16 mouse cellular contexts compared by ENCODE assay signal in the genomic region with DNA sequence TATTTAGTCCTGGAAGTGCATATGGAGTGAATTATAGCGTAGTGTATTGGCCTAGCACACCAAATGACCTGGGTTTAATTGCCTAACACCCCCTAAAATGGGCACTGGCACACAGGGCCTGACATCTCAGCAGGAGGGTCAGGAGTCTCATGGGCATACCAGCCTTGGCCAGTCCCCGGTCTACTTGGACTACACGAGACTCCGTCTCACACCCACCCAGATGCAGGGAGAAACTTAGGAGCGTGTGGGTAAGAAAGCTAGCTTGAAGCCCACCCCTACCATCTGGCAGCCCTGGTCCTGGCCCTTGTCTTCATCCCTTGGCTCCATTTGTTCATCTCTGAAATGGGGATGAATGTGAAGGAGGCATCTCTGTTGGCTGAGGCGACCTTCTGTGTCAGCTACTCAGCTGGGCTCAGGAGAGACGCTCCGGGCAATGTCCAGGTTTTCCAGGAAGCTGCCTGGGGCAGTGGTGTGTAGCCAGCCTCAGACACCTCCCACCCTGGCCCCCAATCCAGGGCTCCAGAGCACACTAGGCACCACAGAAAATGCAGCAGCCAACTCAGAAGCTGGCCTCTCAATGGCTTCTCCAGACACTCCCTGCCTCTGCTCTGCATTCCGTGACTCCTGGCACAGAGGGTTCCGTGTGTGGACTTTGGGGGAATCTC. TPM values are rescaled to one million over a fixed set of nuclear protein-coding genes. Genes with fewer than 3 reads are reported as not detected.
DNase-seq lines count a peak whose midpoint lies in the region; ATAC-seq and TF ChIP-seq lines count a peak whose summit lies in the region.
"Had no signal": no experiment of that assay in that cellular context is flagged by ENCODE, and none has a peak within 500 bp of the region (broad histone marks: within the 10 kb centered on the region; RNA-seq: fewer than 3 reads in every experiment).

No protein-coding gene starts in this region.

- no peak for TF ChIP-seq POLR2A in myocyte (IDR thresholded peaks at IDR 0.05; ENCODE audit: insufficient read length, low read depth)

- H3K4me1 ChIP-seq in kidney, embryonic 14.5 days (ENCODE audit: control insufficient read depth, insufficient read depth, low read length), result peaks cover 28% of the 10 kb centered on the region
- peaks cover 40% of the 10 kb centered on the region for H3K4me1 ChIP-seq in midbrain, embryonic 13.5 days (replicated peaks)
- peaks cover 46% of the 10 kb centered on the region for H3K4me1 ChIP-seq in midbrain, embryonic 10.5 days

- no peak overlapping the region for H3K9ac ChIP-seq in kidney, embryonic 14.5 days (ENCODE audit: low read depth, low read length)
- no peak overlapping the region for H3K9ac ChIP-seq in midbrain, embryonic 13.5 days (replicated peaks)
- H3K9ac ChIP-seq: intestine, embryonic 15.5 days; lung, embryonic 15.5 days; stomach, embryonic 15.5 days had no signal

- H3K36me3 ChIP-seq in kidney, embryonic 14.5 days (ENCODE audit: control insufficient read depth, insufficient read depth, low read length), result peaks cover 3% of the 10 kb centered on the region; the same call in 1 of the 2 replicates
- peaks cover 12% of the 10 kb centered on the region for H3K36me3 ChIP-seq in myocyte (ENCODE audit: control insufficient read depth, insufficient read depth)
- H3K36me3 ChIP-seq in midbrain, embryonic 13.5 days, result 0 out of 2 replicates have a peak, but pooled peaks cover under 1% of the 10 kb centered on the region
- peaks cover 27% of the 10 kb centered on the region for H3K36me3 ChIP-seq in midbrain, embryonic 10.5 days
- H3K36me3 ChIP-seq: intestine, embryonic 15.5 days; lung, embryonic 15.5 days; stomach, embryonic 15.5 days had no signal

- WGBS in kidney, embryonic 14.5 days, result 69% methylated on average over 10 of the region's 10 CpGs
- WGBS in midbrain, embryonic 13.5 days, result 93% methylated on average over 10 of the region's 10 CpGs
- WGBS in midbrain, embryonic 10.5 days, result 92% methylated on average over 10 of the region's 10 CpGs

- H3ac ChIP-seq in myocyte (ENCODE audit: control insufficient read depth, insufficient read length), result no peak overlapping the region

- peak; percentile 63 for DNase-seq in kidney, adult 11 months
- peak; percentile 47 for DNase-seq in kidney, adult 18-20 months
- peak; percentile 66 to 85 for DNase-seq in kidney, postnatal 25 days
- DNase-seq in thymus, postnatal 4 days, result no peak
- no peak for DNase-seq in midbrain, embryonic 10.5 days (ENCODE audit: low spot score)
- DNase-seq: cerebellum, adult 11 months; liver had no signal

- no peak overlapping the region for H3K4me3 ChIP-seq in kidney, embryonic 14.5 days (ENCODE audit: low read length)
- peak overlapping the region; percentile 89 for H3K4me3 ChIP-seq in myocyte
- H3K4me3 ChIP-seq in midbrain, embryonic 13.5 days (replicated peaks), result no peak overlapping the region
- no peak overlapping the region for H3K4me3 ChIP-seq in midbrain, embryonic 10.5 days
- H3K4me3 ChIP-seq: hindbrain, embryonic 10.5 days; intestine, embryonic 15.5 days; lung, embryonic 15.5 days; stomach, embryonic 15.5 days had no signal

- H3K79me2 ChIP-seq in myocyte (ENCODE audit: control insufficient read depth, insufficient read depth), result peaks cover 81% of the 10 kb centered on the region

- no peak overlapping the region for H3K4me2 ChIP-seq in kidney, embryonic 14.5 days (replicated peaks; ENCODE audit: low read depth, low read length)
- peak overlapping the region; percentile 91 for H3K4me2 ChIP-seq in myocyte (ENCODE audit: low read depth)
- no peak overlapping the region for H3K4me2 ChIP-seq in midbrain, embryonic 13.5 days (replicated peaks)
- H3K4me2 ChIP-seq: intestine, embryonic 15.5 days; lung, embryonic 15.5 days; midbrain, embryonic 11.5 days; stomach, embryonic 15.5 days had no signal

- H3K27ac ChIP-seq in kidney, embryonic 14.5 days (ENCODE audit: low read depth, low read length), result no peak overlapping the region
- H3K27ac ChIP-seq in midbrain, embryonic 13.5 days, result no peak overlapping the region
- H3K27ac ChIP-seq in midbrain, embryonic 10.5 days (replicated peaks), result no peak overlapping the region
- H3K27ac ChIP-seq: intestine, embryonic 15.5 days; stomach, embryonic 15.5 days had no signal

- H3K27me3 ChIP-seq in kidney, embryonic 14.5 days (ENCODE audit: control insufficient read depth, insufficient read depth, low read length), result no peaks in the 10 kb centered on the region
- H3K27me3 ChIP-seq in myocyte (ENCODE audit: control insufficient read depth, insufficient read depth, insufficient read length), result no peaks in the 10 kb centered on the region
- H3K27me3 ChIP-seq in midbrain, embryonic 13.5 days, result no peaks in the 10 kb centered on the region
- H3K27me3 ChIP-seq in midbrain, embryonic 10.5 days (ENCODE audit: low read depth, poor library complexity, severe bottlenecking), result no peaks in the 10 kb centered on the region
- H3K27me3 ChIP-seq: CH12.LX; intestine, embryonic 15.5 days; lung, embryonic 15.5 days; stomach, embryonic 15.5 days had no signal

- H3K9me3 ChIP-seq in kidney, embryonic 14.5 days (ENCODE audit: control insufficient read depth, low read length), result no peaks in the 10 kb centered on the region
- H3K9me3 ChIP-seq in midbrain, embryonic 13.5 days, result no peaks in the 10 kb centered on the region
- H3K9me3 ChIP-seq in midbrain, embryonic 10.5 days (replicated peaks), result no peaks in the 10 kb centered on the region
- H3K9me3 ChIP-seq: hindbrain, embryonic 10.5 days; intestine, embryonic 15.5 days; lung, embryonic 15.5 days; stomach, embryonic 15.5 days had no signal

- no peak for ATAC-seq in kidney, embryonic 14.5 days (ENCODE audit: low FRiP score, low TSS enrichment)
- ATAC-seq in midbrain, embryonic 13.5 days, result no peak
- ATAC-seq: intestine, embryonic 15.5 days had no signal

TF ChIP-seq in myocyte, 11 proteins besides CTCF, POLR2A, EP300 and RAD21:
- TF ChIP-seq SRF (IDR thresholded peaks at IDR 0.05; ENCODE audit: control insufficient read depth, insufficient read length, low read depth), result no peak
TF ChIP-seq in myocyte: peak in this region for 0.

RNA-seq across cellular contexts. Expression of gene Angptl2, which starts 4.9 kb away (rescaled TPM):
- 21.1 and 27.0 TPM in 2 replicates for polyA plus RNA-seq in kidney, embryonic 14.5 days (2014; fragmentation: Nextera tagmentation; extraction: Ambion mirVana)
- 130 TPM for polyA plus RNA-seq in myocyte (2012; fragmentation: generic; extraction: Trizol)
- 14.8 and 15.5 TPM in 2 replicates for polyA plus RNA-seq in midbrain, embryonic 13.5 days (2015; fragmentation: Nextera tagmentation; extraction: Ambion mirVana)
- 21.8 and 25.9 TPM in 2 replicates for polyA plus RNA-seq in midbrain, embryonic 10.5 days (2016; fragmentation: Nextera tagmentation; extraction: Ambion mirVana)

Comparison
In these comparisons a context has a peak if more than half of its experiments do, and no peak if none do; other contexts are left out.
1. DNase-seq: peak in kidney, adult 11 months (single experiment), kidney, adult 18-20 months (single experiment) and kidney, postnatal 25 days (2 of 2); none in thymus, postnatal 4 days (single experiment) and midbrain, embryonic 10.5 days (single experiment).